Mouse (Mus musculus) Patski (cell line): ENCODE results near the gene Il1rapl1. TPM values are rescaled to one million over a fixed set of nuclear protein-coding genes. Genes with fewer than 3 reads are reported as not detected.
"Not testable (repeated sequence)": the region's sequence is repeated elsewhere in the genome, so short reads cannot be mapped to it uniquely, and the experiment has no call there.

ENCODE experiments used
- ATAC-seq: fragments of 100-300 bp; one replicate; pipeline ENCODE4 v1.8.0; 2021
- CTCF ChIA-PET: fragments of 350-600 bp; sonication (Branson Sonifier 250); formaldehyde crosslinking; loops from one replicate; lab custom pipeline; 2022; ENCODE audit warnings: inconsistent platforms; lab: Charles Lee
- POLR2A ChIA-PET: fragments of 350-600 bp; sonication (Branson Sonifier 250); formaldehyde crosslinking; loops from one replicate; lab custom pipeline; 2022; ENCODE audit warnings: antibody characterized with exemption, inconsistent platforms; lab: Charles Lee
- DNase-seq: peaks from one replicate; pipeline ENCODE4 v3.0.0-alpha.2; 2011; ENCODE audit warnings: low read depth, low spot score
- H3K27me3 ChIP-seq: fragments of 371-371 bp; one replicate; pipeline ENCODE4 v1.5.1; 2021
- CTCF ChIP-seq: fragments of 100-300 bp; IDR thresholded peaks from one replicate; pipeline ENCODE4 v1.5.1; 2021
- in situ Hi-C: fragments of 300-500 bp; cut with MboI; formaldehyde crosslinking; loops from 3 replicates; pipeline ENCODE4 v1.11.1; 2018; ENCODE audit warnings: low pct_unique_long_range_greater_than_20kb, mixed read lengths
- polyA plus RNA-seq: library from polyadenylated mRNA; unstranded; gene quantifications from one replicate; pipeline ENCODE4 v1.2.3, GENCODE M21; 2021

Gene Il1rapl1
- polyA plus RNA-seq, 1 experiment from 2014 or later, result not detected

GRCm38 (mm10) chrX:87663856-87664255, 451.6 kb downstream of the Il1rapl1 start:
- ATAC-seq (no peak), DNase-seq (no peak)
- ChIA-PET POLR2A (no interaction called here), CTCF (no interaction called here)
- H3K27me3 ChIP-seq, result peaks cover 59% of the 10 kb centered on the region
- in situ Hi-C loops, result no loop called here
- no peak for TF ChIP-seq CTCF

GRCm38 (mm10) chrX:87655644-87656043, 459.8 kb downstream of the Il1rapl1 start:
- H3K27me3 ChIP-seq, result peaks cover 75% of the 10 kb centered on the region
- TF ChIP-seq CTCF, result peak; percentile 44
- ATAC-seq (no peak), DNase-seq (no peak)
- CTCF ChIA-PET, result interaction anchor here (0.9 kb wide), 1 partner anchor 16 kb away, joined by 3 read pairs; no protein-coding TSS in a partner anchor
- POLR2A ChIA-PET, result no interaction called here
- in situ Hi-C loops, result no loop called here

- in situ Hi-C loops, result no loop called here
- peak; percentile 34 for TF ChIP-seq CTCF
- no peak for ATAC-seq
Measured at GRCm38 (mm10) chrX:87600914-87601313, 514.5 kb downstream of the Il1rapl1 start.

GRCm38 (mm10) chrX:87507997-87508396, 607.4 kb downstream of the Il1rapl1 start:
- ChIA-PET POLR2A (no interaction called here), CTCF (no interaction called here)
- ATAC-seq (no peak), DNase-seq (no peak)
- TF ChIP-seq CTCF, result no peak
- H3K27me3 ChIP-seq, result peaks cover 44% of the 10 kb centered on the region
- in situ Hi-C loops, result no loop called here

More at GRCm38 (mm10) chrX:87600914-87601313, 514.5 kb downstream of the Il1rapl1 start:
- DNase-seq, result no peak
- H3K27me3 ChIP-seq, result peaks cover 44% of the 10 kb centered on the region
- ChIA-PET CTCF (no interaction called here), POLR2A (no interaction called here)

DNA sequence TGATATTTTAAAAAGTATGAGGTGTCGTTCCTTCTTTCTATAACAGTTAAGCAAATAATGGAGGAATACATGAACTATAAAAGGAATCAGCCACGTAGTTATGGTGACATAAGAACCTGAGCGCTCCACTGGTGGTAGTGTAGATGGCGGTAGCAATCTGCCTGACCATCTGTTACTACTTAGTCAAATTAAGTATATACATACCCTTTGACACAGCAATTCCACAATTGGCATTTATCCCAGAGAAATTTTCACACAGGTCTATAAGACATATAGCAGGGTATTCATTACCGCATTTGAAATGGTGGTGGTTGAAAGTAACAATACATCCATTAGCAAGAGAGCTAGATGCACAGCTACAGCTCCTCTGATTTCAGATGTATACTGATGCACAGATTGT, 612.8 kb downstream of the Il1rapl1 start:
- ChIA-PET CTCF (no interaction called here), POLR2A (no interaction called here)
- TF ChIP-seq CTCF, result no peak
- in situ Hi-C loops, result no loop called here
- DNase-seq (no peak), ATAC-seq (no peak)
- H3K27me3 ChIP-seq, result peaks cover 43% of the 10 kb centered on the region

GRCm38 (mm10) chrX:87483416-87483815, 632.0 kb downstream of the Il1rapl1 start:
- DNase-seq (no peak), ATAC-seq (no peak)
- POLR2A ChIA-PET, result no interaction called here
- H3K27me3 ChIP-seq, result peaks cover 33% of the 10 kb centered on the region
- CTCF ChIA-PET, result no interaction called here
- TF ChIP-seq CTCF, result no peak
- in situ Hi-C loops, result no loop called here

- CTCF ChIA-PET, in situ Hi-C loops, POLR2A ChIA-PET: not testable (repeated sequence)
- ATAC-seq (peak; percentile 97), DNase-seq (peak; percentile 69)
- peaks cover 55% of the 10 kb centered on the region for H3K27me3 ChIP-seq
Measured at GRCm38 (mm10) chrX:87238191-87238590, 877.3 kb downstream of the Il1rapl1 start.

- CTCF ChIA-PET, result no interaction called here
- DNase-seq (no peak), ATAC-seq (no peak)
- no peak for TF ChIP-seq CTCF
- POLR2A ChIA-PET, result no interaction called here
- H3K27me3 ChIP-seq, result peaks cover 25% of the 10 kb centered on the region
- in situ Hi-C loops, result no loop called here
Measured at GRCm38 (mm10) chrX:87225280-87225679, 890.2 kb downstream of the Il1rapl1 start.

DNA sequence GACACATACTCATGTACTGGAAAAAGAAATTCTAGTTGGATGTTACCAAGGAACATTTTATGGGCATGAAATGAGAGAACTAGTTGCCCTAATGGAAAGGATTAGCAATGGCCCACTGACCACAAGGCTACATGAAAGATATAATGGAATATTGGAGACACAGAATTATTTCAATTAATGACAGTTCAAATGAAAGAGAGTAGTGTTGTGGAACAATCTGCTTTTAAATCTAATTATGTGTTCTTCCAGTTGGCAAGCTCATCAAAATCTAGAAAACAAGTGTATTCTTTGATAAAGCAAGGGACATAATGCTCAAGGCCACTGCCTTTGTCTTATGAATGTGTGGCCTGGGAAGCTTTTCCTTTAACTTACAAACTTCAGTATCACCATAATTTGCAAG, 1113.1 kb downstream of the Il1rapl1 start:
- ChIA-PET CTCF (no interaction called here), POLR2A (no interaction called here)
- DNase-seq (no peak), ATAC-seq (no peak)
- in situ Hi-C loops, result no loop called here
- no peak for TF ChIP-seq CTCF
- peaks cover 18% of the 10 kb centered on the region for H3K27me3 ChIP-seq

DNA sequence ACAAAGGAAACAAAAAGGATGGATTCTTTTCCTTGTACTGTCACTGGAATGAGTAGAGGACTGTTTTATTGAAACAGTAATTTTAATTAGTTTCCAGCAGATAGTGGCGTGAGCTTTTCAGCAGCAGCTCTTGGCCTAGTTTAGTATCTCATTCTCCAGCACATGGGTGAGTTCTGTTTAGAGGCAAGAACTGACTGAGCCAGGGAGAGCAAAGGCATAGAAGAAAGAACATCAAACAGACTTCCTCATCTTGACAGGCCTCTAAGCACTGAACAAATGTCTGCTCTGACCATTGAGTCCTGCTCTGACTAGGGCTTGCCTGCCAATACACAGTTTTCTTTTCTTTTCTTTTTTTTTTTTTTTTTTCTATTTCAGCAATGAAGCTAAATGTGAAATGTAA, 1160.3 kb downstream of the Il1rapl1 start:
- H3K27me3 ChIP-seq, result peaks cover 56% of the 10 kb centered on the region
- DNase-seq (no peak), ATAC-seq (no peak)
- no peak for TF ChIP-seq CTCF
- POLR2A ChIA-PET, result no interaction called here
- in situ Hi-C loops, result no loop called here
- CTCF ChIA-PET, result no interaction called here

DNA sequence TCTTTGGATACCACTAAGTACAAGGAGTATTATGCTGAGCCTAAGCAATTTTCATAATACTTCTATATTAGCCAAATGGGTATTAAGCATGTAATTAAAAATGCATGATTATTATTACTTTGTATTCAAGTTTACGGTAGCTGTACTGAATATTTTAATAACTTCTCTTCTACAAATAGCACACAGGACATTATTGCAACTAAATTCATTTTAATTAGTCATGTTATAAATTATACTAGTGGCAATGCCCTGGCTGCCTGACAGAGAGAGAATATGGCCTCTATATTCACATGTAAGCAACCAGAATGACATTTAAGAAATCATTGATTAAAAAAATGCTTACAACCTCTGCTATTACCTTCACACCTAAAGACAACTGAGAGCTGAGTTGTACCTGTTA, 1160.8 kb downstream of the Il1rapl1 start:
- ChIA-PET POLR2A (no interaction called here), CTCF (no interaction called here)
- ATAC-seq, result no peak
- H3K27me3 ChIP-seq, result peaks cover 51% of the 10 kb centered on the region
- in situ Hi-C loops, result no loop called here
- no peak for DNase-seq
- no peak for TF ChIP-seq CTCF

DNA sequence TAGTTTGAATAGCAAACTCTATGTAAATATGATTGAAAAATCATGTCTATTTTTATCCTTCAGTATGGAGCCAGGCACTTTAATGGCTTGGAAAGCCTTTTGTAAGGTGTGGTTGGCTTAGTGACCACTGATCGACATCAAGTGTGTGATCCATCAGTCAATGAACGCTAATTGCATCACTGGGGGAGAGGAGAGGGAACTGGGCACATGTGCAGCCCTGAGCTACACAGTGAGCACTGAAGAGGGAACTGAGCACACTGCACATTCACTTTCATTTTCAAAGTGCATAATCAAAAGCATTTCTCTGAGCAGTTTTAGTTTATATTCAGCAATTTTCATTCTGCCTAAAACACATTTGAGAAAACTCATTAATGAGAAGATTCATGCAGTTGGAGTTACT, 1164.5 kb downstream of the Il1rapl1 start:
- ATAC-seq (no peak), DNase-seq (no peak)
- CTCF ChIA-PET, result no interaction called here
- TF ChIP-seq CTCF, result no peak
- POLR2A ChIA-PET, result no interaction called here
- peaks cover 37% of the 10 kb centered on the region for H3K27me3 ChIP-seq
- in situ Hi-C loops, result no loop called here
